Mouse (Mus musculus): Measurements from ENCODE around the gene Rasd2. TPM values are rescaled to one million over a fixed set of nuclear protein-coding genes. Genes with fewer than 3 reads are reported as not detected.

The Rasd2 gene
- polyA plus RNA-seq, 1 experiment from 2014 or later = 0.29 TPM

GRCm38 (mm10) chr8:75198988-75199765 lies 14.6 kb upstream of the Rasd2 start:
- DNase-seq (ENCODE audit: low spot score) (no peak), ATAC-seq (ENCODE audit: low read depth) (no peak)
- Histone ChIP-seq H3K4me2 (ENCODE audit: low read depth, low read length) (no peak overlapping the region), H3K36me3 (ENCODE audit: control insufficient read depth, insufficient read depth, low read length) (no peaks in the 10 kb centered on the region), H3K4me3 (ENCODE audit: low read depth, low read length) (no peak overlapping the region), H3K27ac (replicated peaks; ENCODE audit: low read depth, low read length) (no peak overlapping the region), H3K27me3 (replicated peaks; ENCODE audit: control insufficient read depth, insufficient read depth, low read length) (no peaks in the 10 kb centered on the region), H3K9ac (ENCODE audit: low read depth, low read length) (no peak overlapping the region), H3K9me3 (ENCODE audit: control insufficient read depth, low read length) (no peaks in the 10 kb centered on the region), H3K4me1 (ENCODE audit: control insufficient read depth, insufficient read depth, low read length) (no peaks in the 10 kb centered on the region)
- WGBS = 74% methylated on average over 5 of the region's 5 CpGs

GRCm38 (mm10) chr8:75199914-75200313 lies 13.8 kb upstream of the Rasd2 start:
- Histone ChIP-seq H3K9ac (ENCODE audit: low read depth, low read length) (no peak overlapping the region), H3K4me3 (ENCODE audit: low read depth, low read length) (no peak overlapping the region), H3K4me2 (ENCODE audit: low read depth, low read length) (no peak overlapping the region), H3K9me3 (ENCODE audit: control insufficient read depth, low read length) (no peaks in the 10 kb centered on the region), H3K27ac (replicated peaks; ENCODE audit: low read depth, low read length) (no peak overlapping the region), H3K4me1 (ENCODE audit: control insufficient read depth, insufficient read depth, low read length) (no peaks in the 10 kb centered on the region), H3K36me3 (ENCODE audit: control insufficient read depth, insufficient read depth, low read length) (no peaks in the 10 kb centered on the region), H3K27me3 (replicated peaks; ENCODE audit: control insufficient read depth, insufficient read depth, low read length) (no peaks in the 10 kb centered on the region)
- no peak for ATAC-seq (ENCODE audit: low read depth)
- no peak for DNase-seq (ENCODE audit: low spot score)
- 45% methylated on average over 1 of the region's 1 CpGs for WGBS

- no peaks in the 10 kb centered on the region for H3K4me1 ChIP-seq (ENCODE audit: control insufficient read depth, insufficient read depth, low read length)
- H3K27ac ChIP-seq (replicated peaks; ENCODE audit: low read depth, low read length) = no peak overlapping the region
- H3K27me3 ChIP-seq (replicated peaks; ENCODE audit: control insufficient read depth, insufficient read depth, low read length) = no peaks in the 10 kb centered on the region
- 80% methylated on average over 8 of the region's 8 CpGs for WGBS
- H3K9ac ChIP-seq (ENCODE audit: low read depth, low read length) = no peak overlapping the region
- DNase-seq (ENCODE audit: low spot score) (no peak), ATAC-seq (ENCODE audit: low read depth) (no peak)
- no peaks in the 10 kb centered on the region for H3K9me3 ChIP-seq (ENCODE audit: control insufficient read depth, low read length)
- no peaks in the 10 kb centered on the region for H3K36me3 ChIP-seq (ENCODE audit: control insufficient read depth, insufficient read depth, low read length)
- H3K4me2 ChIP-seq (ENCODE audit: low read depth, low read length) = no peak overlapping the region
- H3K4me3 ChIP-seq (ENCODE audit: low read depth, low read length) = no peak overlapping the region
These were observed 11.6 kb upstream of the Rasd2 start for GRCm38 (mm10) chr8:75202041-75202656.

GRCm38 (mm10) chr8:75202913-75203312 lies 10.8 kb upstream of the Rasd2 start:
- Histone ChIP-seq H3K27me3 (replicated peaks; ENCODE audit: control insufficient read depth, insufficient read depth, low read length) (no peaks in the 10 kb centered on the region), H3K4me2 (ENCODE audit: low read depth, low read length) (no peak overlapping the region), H3K4me1 (ENCODE audit: control insufficient read depth, insufficient read depth, low read length) (no peaks in the 10 kb centered on the region), H3K4me3 (ENCODE audit: low read depth, low read length) (no peak overlapping the region), H3K27ac (replicated peaks; ENCODE audit: low read depth, low read length) (no peak overlapping the region), H3K9me3 (ENCODE audit: control insufficient read depth, low read length) (no peaks in the 10 kb centered on the region), H3K36me3 (ENCODE audit: control insufficient read depth, insufficient read depth, low read length) (no peaks in the 10 kb centered on the region), H3K9ac (ENCODE audit: low read depth, low read length) (no peak overlapping the region)
- DNase-seq (ENCODE audit: low spot score) (no peak), ATAC-seq (ENCODE audit: low read depth) (no peak)
- WGBS = 69% methylated on average over 3 of the region's 3 CpGs

- Histone ChIP-seq H3K9ac (ENCODE audit: low read depth, low read length) (no peak overlapping the region), H3K9me3 (ENCODE audit: control insufficient read depth, low read length) (no peaks in the 10 kb centered on the region), H3K27ac (replicated peaks; ENCODE audit: low read depth, low read length) (no peak overlapping the region), H3K27me3 (replicated peaks; ENCODE audit: control insufficient read depth, insufficient read depth, low read length) (no peaks in the 10 kb centered on the region), H3K4me1 (ENCODE audit: control insufficient read depth, insufficient read depth, low read length) (no peaks in the 10 kb centered on the region), H3K4me3 (ENCODE audit: low read depth, low read length) (no peak overlapping the region), H3K36me3 (ENCODE audit: control insufficient read depth, insufficient read depth, low read length) (no peaks in the 10 kb centered on the region), H3K4me2 (ENCODE audit: low read depth, low read length) (no peak overlapping the region)
- DNase-seq (ENCODE audit: low spot score) (no peak), ATAC-seq (ENCODE audit: low read depth) (no peak)
- WGBS = 79% methylated on average over 2 of the region's 2 CpGs
These were observed 10.3 kb upstream of the Rasd2 start for GRCm38 (mm10) chr8:75203420-75203819.

- no peak overlapping the region for H3K27ac ChIP-seq (replicated peaks; ENCODE audit: low read depth, low read length)
- ATAC-seq (ENCODE audit: low read depth) (no peak), DNase-seq (ENCODE audit: low spot score) (no peak)
- H3K36me3 ChIP-seq (ENCODE audit: control insufficient read depth, insufficient read depth, low read length) = no peaks in the 10 kb centered on the region
- H3K4me3 ChIP-seq (ENCODE audit: low read depth, low read length) = no peak overlapping the region
- 76% methylated on average over 13 of the region's 13 CpGs for WGBS
- no peaks in the 10 kb centered on the region for H3K9me3 ChIP-seq (ENCODE audit: control insufficient read depth, low read length)
- no peaks in the 10 kb centered on the region for H3K4me1 ChIP-seq (ENCODE audit: control insufficient read depth, insufficient read depth, low read length)
- H3K9ac ChIP-seq (ENCODE audit: low read depth, low read length) = no peak overlapping the region
- H3K4me2 ChIP-seq (ENCODE audit: low read depth, low read length) = no peak overlapping the region
- no peaks in the 10 kb centered on the region for H3K27me3 ChIP-seq (replicated peaks; ENCODE audit: control insufficient read depth, insufficient read depth, low read length)
These were observed 9.4 kb upstream of the Rasd2 start for GRCm38 (mm10) chr8:75204190-75204868.

GRCm38 (mm10) chr8:75211461-75211860 lies 2.3 kb upstream of the Rasd2 start:
- H3K4me2 ChIP-seq (ENCODE audit: low read depth, low read length) = no peak overlapping the region
- no peaks in the 10 kb centered on the region for H3K9me3 ChIP-seq (ENCODE audit: control insufficient read depth, low read length)
- DNase-seq (ENCODE audit: low spot score) = peak; percentile 37
- WGBS = 56% methylated on average over 3 of the region's 3 CpGs
- no peak overlapping the region for H3K9ac ChIP-seq (ENCODE audit: low read depth, low read length)
- peaks cover 46% of the 10 kb centered on the region for H3K27me3 ChIP-seq (replicated peaks; ENCODE audit: control insufficient read depth, insufficient read depth, low read length)
- H3K36me3 ChIP-seq (ENCODE audit: control insufficient read depth, insufficient read depth, low read length) = no peaks in the 10 kb centered on the region
- H3K27ac ChIP-seq (replicated peaks; ENCODE audit: low read depth, low read length) = no peak overlapping the region
- H3K4me3 ChIP-seq (ENCODE audit: low read depth, low read length) = no peak overlapping the region
- no peaks in the 10 kb centered on the region; the same call in 1 of the 2 replicates for H3K4me1 ChIP-seq (ENCODE audit: control insufficient read depth, insufficient read depth, low read length)
- no peak; the same call in 1 of the 2 replicates for ATAC-seq (ENCODE audit: low read depth)

GRCm38 (mm10) chr8:75212631-75213306 lies 975 bp upstream of the Rasd2 start:
- no peak overlapping the region for H3K27ac ChIP-seq (replicated peaks; ENCODE audit: low read depth, low read length)
- peak overlapping the region; percentile 98 for H3K4me2 ChIP-seq (ENCODE audit: low read depth, low read length)
- no peaks in the 10 kb centered on the region for H3K9me3 ChIP-seq (ENCODE audit: control insufficient read depth, low read length)
- ATAC-seq (ENCODE audit: low read depth) = peak; percentile 93
- H3K4me3 ChIP-seq (ENCODE audit: low read depth, low read length) = peak overlapping the region; percentile 49
- H3K36me3 ChIP-seq (ENCODE audit: control insufficient read depth, insufficient read depth, low read length) = no peaks in the 10 kb centered on the region
- H3K4me1 ChIP-seq (ENCODE audit: control insufficient read depth, insufficient read depth, low read length) = no peaks in the 10 kb centered on the region; the same call in 1 of the 2 replicates
- peak; percentile 73 for DNase-seq (ENCODE audit: low spot score)
- peak overlapping the region; percentile 61 for H3K9ac ChIP-seq (ENCODE audit: low read depth, low read length)
- peaks cover 50% of the 10 kb centered on the region for H3K27me3 ChIP-seq (replicated peaks; ENCODE audit: control insufficient read depth, insufficient read depth, low read length)
- WGBS = 2% methylated on average over 33 of the region's 63 CpGs

Measured in embryonic facial prominence, embryonic 14.5 days (tissue).